Mouse (Mus musculus) embryonic fibroblast, embryonic 13.5 days (primary cell): ENCODE data around the gene E130114P18Rik. TPM values are rescaled to one million over a fixed set of nuclear protein-coding genes. Genes with fewer than 3 reads are reported as not detected.

Experiments used
- H3K27ac ChIP-seq: 2 replicates; pipeline ENCODE4 v1.5.1; 2012; ENCODE audit warnings: low read length, control low read depth, inconsistent platforms; ENCODE audit not compliant: insufficient read depth
- H3K4me1 ChIP-seq: 2 replicates; pipeline ENCODE4 v1.6.1; 2011; ENCODE audit warnings: low read length; ENCODE audit not compliant: control insufficient read depth, insufficient read depth
- H3K4me3 ChIP-seq: 2 replicates; pipeline ENCODE4 v1.5.1; 2011; ENCODE audit warnings: mild to moderate bottlenecking, control low read depth, low read length; ENCODE audit not compliant: insufficient read depth
- CTCF ChIP-seq: IDR thresholded peaks from 2 replicates; pipeline ENCODE4 v1.5.1; 2011; ENCODE audit warnings: mild to moderate bottlenecking, control low read depth, low read length, moderate library complexity, borderline replicate concordance; ENCODE audit not compliant: insufficient read depth
- POLR2A ChIP-seq: IDR thresholded peaks from 2 replicates; pipeline ENCODE4 v1.6.1; 2011; ENCODE audit warnings: low read depth, mild to moderate bottlenecking, control low read depth, low read length, moderate library complexity
- polyA plus RNA-seq: library from polyadenylated mRNA; stranded (reverse); fragments of >200 nt; gene quantifications from 2 replicates; pipeline ENCODE4 v1.2.4, GENCODE M21; 2011; ENCODE audit warnings: low read depth; ENCODE audit not compliant: missing spikeins, insufficient read length

Gene E130114P18Rik
- polyA plus RNA-seq, 1 experiment, result 0.77 TPM

DNA sequence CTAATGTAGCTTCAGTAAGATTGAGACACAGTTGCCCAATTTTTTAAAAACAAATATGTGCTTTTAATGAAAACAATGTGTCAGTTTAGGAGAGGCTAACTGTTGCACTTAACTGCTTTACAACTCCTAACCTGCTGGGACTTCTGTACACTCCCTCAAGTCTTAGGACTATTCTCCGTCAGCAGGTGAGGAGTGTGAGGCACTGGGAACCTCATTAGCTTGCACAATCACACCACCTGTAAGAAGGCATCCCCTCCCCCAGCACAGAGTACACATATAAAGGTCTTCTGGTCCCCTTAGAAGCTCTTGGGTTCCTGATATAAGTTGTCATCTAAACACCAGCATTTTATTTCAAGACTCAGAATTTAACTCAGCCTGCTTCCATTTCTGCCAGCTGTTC, 170.7 kb downstream of the E130114P18Rik start:
- Histone ChIP-seq H3K4me1 (no peaks in the 10 kb centered on the region; the same call in 1 of the 2 replicates), H3K4me3 (no peak overlapping the region), H3K27ac (no peak overlapping the region)
- no peak for TF ChIP-seq CTCF
- TF ChIP-seq POLR2A, result no peak

DNA sequence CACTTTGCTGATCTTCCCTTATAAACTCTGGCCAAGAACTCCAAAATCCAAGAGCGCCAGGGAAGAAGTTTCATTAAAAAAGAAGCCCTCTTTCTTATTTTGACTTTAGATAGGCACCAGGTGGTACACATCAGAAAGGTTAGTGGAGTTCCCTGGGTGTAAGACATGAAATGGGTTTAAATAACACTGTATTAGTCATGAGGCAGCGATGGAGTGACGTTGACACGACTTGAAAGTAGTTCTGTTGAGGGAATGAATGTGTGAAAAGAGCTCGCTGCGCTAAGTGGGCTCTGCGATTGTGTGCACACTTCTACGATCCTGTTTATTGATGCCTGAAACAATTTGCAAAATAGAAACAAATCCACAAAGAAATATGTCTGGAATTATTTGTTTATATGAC, 171.4 kb downstream of the E130114P18Rik start:
- no peak overlapping the region for H3K27ac ChIP-seq
- peaks cover 3% of the 10 kb centered on the region for H3K4me1 ChIP-seq
- no peak overlapping the region for H3K4me3 ChIP-seq
- TF ChIP-seq POLR2A (no peak), CTCF (no peak)

DNA sequence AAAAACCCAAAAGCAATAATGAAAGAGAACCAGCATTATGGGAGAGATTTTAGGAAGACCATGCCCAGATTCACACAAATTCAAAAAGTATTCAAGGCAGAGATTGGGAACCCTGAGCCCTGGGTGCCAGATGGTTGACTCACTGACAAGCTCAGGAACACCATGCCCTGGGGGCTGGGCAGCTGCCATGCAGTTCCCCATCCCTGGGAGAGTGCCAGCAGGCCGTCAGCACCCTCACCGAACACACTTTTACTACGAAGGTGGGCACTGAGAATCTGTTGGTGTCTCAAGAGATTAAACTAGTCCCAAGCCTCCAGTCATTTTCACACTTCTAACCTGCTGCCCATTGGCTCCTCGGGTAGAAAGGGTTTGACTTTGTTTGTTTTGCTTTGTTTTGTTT, 175.3 kb downstream of the E130114P18Rik start:
- Histone ChIP-seq H3K4me3 (no peak overlapping the region), H3K4me1 (peaks cover 3% of the 10 kb centered on the region), H3K27ac (no peak overlapping the region)
- TF ChIP-seq CTCF (no peak), POLR2A (no peak)

DNA sequence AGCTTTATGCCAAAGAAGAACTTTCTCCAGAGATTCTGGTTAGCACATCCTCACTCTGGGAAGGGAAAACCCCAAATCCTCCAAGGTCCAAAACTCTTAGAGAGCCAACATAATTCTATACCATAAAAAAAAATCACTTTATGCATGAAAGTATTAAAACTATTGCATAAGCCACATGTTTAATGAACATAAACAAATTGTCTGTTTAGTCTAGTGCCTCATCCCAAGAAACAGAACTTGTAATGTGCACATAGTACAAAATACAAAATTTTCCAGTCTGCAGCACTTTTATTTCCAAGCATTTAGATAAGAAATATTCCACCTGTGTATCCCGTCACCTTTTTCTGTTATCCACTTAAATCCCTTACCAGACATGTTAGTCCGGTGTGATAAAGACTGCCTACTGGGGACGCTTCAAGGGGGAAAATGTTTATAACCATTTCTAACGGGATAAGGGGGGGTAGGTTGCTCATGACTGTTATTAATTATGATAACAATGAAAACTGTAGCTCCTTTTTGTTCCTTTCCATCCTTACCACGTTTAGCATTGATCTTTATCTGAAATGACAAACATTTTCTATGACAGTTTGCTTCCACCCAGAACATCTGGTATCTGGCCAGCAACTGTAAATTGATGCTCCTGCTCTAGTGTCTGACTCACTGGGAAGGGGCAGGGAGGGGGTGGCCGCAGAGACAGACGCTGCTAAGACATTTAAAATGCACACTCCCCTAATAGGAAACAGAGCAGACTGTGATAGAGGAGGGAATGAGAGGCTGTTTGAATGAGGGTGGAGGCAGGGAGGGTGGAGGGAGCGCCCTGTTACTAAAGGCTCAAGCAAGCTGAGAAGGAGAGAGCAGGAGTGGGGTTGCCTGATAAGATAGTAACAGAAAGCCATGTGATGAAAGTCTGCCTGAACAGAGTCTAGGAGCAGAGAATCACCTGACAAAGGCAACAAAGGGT, 176.7 kb downstream of the E130114P18Rik start:
- Histone ChIP-seq H3K4me3 (no peak overlapping the region), H3K4me1 (peaks cover 3% of the 10 kb centered on the region), H3K27ac (peak overlapping the region; percentile 2; the same call in 1 of the 2 replicates)
- TF ChIP-seq POLR2A (no peak), CTCF (no peak)

DNA sequence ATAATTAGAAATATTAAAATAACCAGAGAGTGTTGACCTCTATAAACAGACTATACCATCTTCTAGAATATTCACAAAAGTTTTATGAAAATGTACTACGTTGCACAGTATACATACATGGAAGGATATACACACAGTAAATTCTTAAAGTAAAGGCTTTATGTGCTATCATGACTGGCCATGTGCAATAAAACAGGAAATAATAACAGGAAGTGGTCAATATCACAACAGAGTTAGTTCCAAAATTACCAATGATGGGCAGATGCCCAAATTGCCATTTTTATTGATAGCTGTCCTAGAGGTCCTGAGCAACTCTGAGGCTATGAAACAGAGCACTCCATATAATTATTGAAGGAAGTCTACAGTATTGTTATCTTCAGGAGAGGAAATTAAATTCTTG, 180.4 kb downstream of the E130114P18Rik start:
- TF ChIP-seq CTCF (no peak), POLR2A (no peak)
- no peak overlapping the region for H3K27ac ChIP-seq
- no peak overlapping the region for H3K4me3 ChIP-seq
- H3K4me1 ChIP-seq, result peaks cover 3% of the 10 kb centered on the region; the same call in 1 of the 2 replicates

DNA sequence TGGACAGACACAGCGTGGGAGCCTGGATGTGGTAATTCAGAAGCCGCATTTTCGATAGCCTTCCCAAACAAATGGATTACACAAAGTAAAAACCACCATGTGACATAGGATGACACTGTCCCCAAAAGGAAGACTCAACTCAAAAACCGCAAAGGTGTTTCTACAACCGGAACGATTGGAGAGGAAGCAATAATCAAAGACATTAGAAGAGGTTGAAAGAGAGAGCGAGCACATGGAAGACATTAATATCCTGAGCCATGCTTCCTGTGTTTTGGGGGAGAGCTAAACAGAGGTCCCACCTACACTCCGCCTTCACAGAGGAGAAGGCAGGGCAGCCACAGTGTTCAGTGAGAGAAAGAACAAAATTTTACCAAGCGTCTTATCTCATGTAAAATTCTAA, 181.5 kb downstream of the E130114P18Rik start:
- no peak for TF ChIP-seq POLR2A
- TF ChIP-seq CTCF, result no peak
- H3K4me1 ChIP-seq, result no peaks in the 10 kb centered on the region; the same call in 1 of the 2 replicates
- H3K4me3 ChIP-seq, result no peak overlapping the region
- H3K27ac ChIP-seq, result no peak overlapping the region

DNA sequence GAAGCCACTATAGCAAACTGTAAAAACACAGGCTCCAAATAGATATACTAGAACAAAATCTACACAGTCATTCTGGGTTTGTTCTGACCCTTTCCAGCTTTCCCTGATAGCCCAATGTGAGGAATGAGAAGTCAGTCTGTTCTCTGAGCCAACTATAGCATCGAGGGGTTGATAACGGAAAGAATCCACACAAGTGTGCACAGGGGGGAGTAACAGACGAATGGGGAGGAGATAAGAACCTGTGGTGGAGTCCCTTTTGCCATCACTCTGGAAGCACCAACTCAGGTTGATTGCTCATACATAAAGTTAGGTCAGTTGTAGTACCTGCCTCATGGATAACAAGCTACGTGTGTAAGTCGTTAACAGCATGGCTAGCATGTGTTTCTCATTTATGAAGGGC, 184.0 kb downstream of the E130114P18Rik start:
- Histone ChIP-seq H3K4me3 (no peak overlapping the region), H3K4me1 (no peaks in the 10 kb centered on the region), H3K27ac (no peak overlapping the region)
- no peak for TF ChIP-seq CTCF
- no peak for TF ChIP-seq POLR2A

DNA sequence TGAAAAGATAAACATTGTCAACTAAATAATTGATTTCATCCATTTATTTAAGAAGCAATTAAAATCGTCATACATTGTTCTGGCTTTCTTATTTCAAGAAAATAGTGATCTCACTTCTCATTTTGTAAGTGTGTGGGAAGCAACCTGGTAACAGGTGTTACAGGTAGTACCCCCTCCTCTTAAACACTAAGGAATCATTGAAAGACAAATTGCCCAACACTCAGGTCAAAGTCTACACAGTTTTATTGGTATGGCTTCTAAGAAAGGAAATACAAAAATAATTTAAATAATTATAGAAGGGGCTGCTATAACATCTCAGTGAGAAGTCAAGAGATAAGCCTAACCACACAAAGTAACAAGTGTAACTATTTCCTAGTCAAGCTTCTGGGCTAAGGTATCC, 188.1 kb downstream of the E130114P18Rik start:
- H3K4me3 ChIP-seq, result no peak overlapping the region
- TF ChIP-seq POLR2A (no peak), CTCF (no peak)
- H3K4me1 ChIP-seq, result no peaks in the 10 kb centered on the region
- H3K27ac ChIP-seq, result no peak overlapping the region

DNA sequence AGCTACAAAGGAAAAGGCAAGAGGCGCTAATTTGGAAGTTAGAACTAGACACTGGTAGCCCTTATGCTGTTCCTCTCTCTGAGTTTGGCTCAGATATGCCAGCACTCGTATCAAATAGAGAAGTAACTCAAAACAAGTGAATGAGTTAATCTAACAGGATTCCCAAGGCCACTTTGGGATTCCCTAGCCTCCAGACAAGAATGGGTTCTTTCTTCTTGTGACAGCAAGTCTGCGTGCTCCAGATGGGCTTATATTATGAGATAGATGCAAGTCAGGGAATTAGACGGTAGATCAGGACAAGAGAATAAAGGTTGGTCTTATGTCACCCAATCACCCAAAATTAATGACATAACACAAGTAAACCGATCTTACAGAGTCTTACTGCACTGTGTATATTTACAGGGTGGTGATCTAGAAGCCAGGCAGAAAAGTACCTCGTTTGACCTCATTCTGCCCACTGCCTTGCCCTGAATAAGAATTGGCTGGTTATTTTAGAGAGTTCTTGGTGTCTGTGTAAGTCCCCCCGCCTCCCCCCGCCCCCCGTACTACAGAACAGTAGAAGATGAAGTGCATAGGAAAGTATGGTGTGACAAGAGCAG, 190.4 kb downstream of the E130114P18Rik start:
- H3K4me1 ChIP-seq, result no peaks in the 10 kb centered on the region
- H3K4me3 ChIP-seq, result no peak overlapping the region
- H3K27ac ChIP-seq, result no peak overlapping the region
- TF ChIP-seq CTCF, result no peak
- no peak for TF ChIP-seq POLR2A

DNA sequence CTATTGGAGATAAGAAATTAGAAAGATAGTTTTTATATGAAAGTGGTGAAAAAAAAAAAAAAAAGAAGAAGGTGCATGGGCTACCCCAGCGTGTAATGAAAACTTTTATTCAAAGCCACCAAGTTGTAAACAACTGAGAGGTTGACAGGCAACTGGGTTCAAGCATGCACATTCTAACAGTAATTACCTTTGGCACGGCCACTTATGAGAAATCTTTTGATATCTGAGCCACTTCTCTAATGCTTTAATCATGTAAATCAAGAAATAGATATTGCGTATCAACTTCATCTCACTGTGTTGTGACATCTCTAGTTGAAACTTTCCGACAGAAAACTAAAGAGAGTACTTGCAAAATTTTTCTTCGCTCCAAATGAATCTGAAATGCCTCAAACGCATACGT, 192.7 kb downstream of the E130114P18Rik start:
- TF ChIP-seq POLR2A (no peak), CTCF (no peak)
- Histone ChIP-seq H3K27ac (no peak overlapping the region), H3K4me3 (no peak overlapping the region), H3K4me1 (no peaks in the 10 kb centered on the region)
